25 mouse cellular contexts compared by ENCODE assay signal in genomic region chr5:148362296-148362695, GRCm38 (mm10). TPM values are rescaled to one million over a fixed set of nuclear protein-coding genes. Genes with fewer than 3 reads are reported as not detected.
DNase-seq lines count a peak whose midpoint lies in the region; ATAC-seq and TF ChIP-seq lines count a peak whose summit lies in the region.
"Had no signal": no experiment of that assay in that cellular context is flagged by ENCODE, and none has a peak within 500 bp of the region (broad histone marks: within the 10 kb centered on the region; RNA-seq: fewer than 3 reads in every experiment).

No protein-coding gene starts in this region.

- TF ChIP-seq CTCF in kidney, postnatal 0 days (IDR thresholded peaks at IDR 0.05; ENCODE audit: low read depth): no peak
- TF ChIP-seq CTCF in bone marrow, adult 2 months (IDR thresholded peaks at IDR 0.05; ENCODE audit: control insufficient read depth, insufficient read depth, low read length): 0 out of 2 replicates have a peak, but pooled peaks have one; percentile 1

- peak overlapping the region; percentile 73 to 75; a peak in 3 of 4 replicates for H3K27ac ChIP-seq in heart, embryonic 14.5 days (replicated peaks in 1 of 2; ENCODE audit: control insufficient read depth in 1 of 2, insufficient read depth in 1 of 2, low read depth in 2 of 2, low read length in 2 of 2)
- H3K27ac ChIP-seq in kidney, postnatal 0 days: peak overlapping the region; percentile 56
- no peak overlapping the region for H3K27ac ChIP-seq in bone marrow, adult 2 months (ENCODE audit: control insufficient read depth, insufficient read depth, low read depth, low read length, poor library complexity)
- H3K27ac ChIP-seq in stomach, embryonic 15.5 days: 0 out of 2 replicates have a peak overlapping the region, but pooled peaks have one; percentile 44
- H3K27ac ChIP-seq: forebrain, embryonic 15.5 days; hindbrain, embryonic 15.5 days; limb, embryonic 15.5 days; liver, embryonic 15.5 days had no signal

- H3K4me3 ChIP-seq in heart, embryonic 14.5 days (ENCODE audit: control insufficient read depth in 1 of 2, insufficient read depth in 1 of 2, low read depth in 1 of 2, low read length in 2 of 2): no peak overlapping the region
- H3K4me3 ChIP-seq in kidney, postnatal 0 days (replicated peaks; ENCODE audit: low read depth, low read length): no peak overlapping the region
- H3K4me3 ChIP-seq in bone marrow, adult 2 months (replicated peaks; ENCODE audit: control insufficient read depth, low read depth, low read length): no peak overlapping the region
- H3K4me3 ChIP-seq in stomach, embryonic 15.5 days (replicated peaks): no peak overlapping the region
- H3K4me3 ChIP-seq: embryonic facial prominence, embryonic 13.5 days; forebrain, embryonic 15.5 days; hindbrain, embryonic 15.5 days; limb, embryonic 15.5 days; liver, embryonic 15.5 days; megakaryocyte, embryonic 14.5 days had no signal

- no peak overlapping the region for H3K9ac ChIP-seq in heart, embryonic 14.5 days (ENCODE audit: low read length)
- H3K9ac ChIP-seq in kidney, postnatal 0 days (ENCODE audit: low read depth, low read length): no peak overlapping the region
- H3K9ac ChIP-seq in stomach, embryonic 15.5 days: no peak overlapping the region
- H3K9ac ChIP-seq: embryonic facial prominence, embryonic 13.5 days; forebrain, embryonic 15.5 days; hindbrain, embryonic 15.5 days; limb, embryonic 15.5 days; liver, embryonic 15.5 days had no signal

- TF ChIP-seq POLR2A in bone marrow, adult 2 months (IDR thresholded peaks at IDR 0.05; ENCODE audit: borderline replicate concordance, control insufficient read depth, low read depth, low read length): no peak

- no peaks in the 10 kb centered on the region for H3K27me3 ChIP-seq in heart, embryonic 14.5 days (ENCODE audit: control insufficient read depth, insufficient read depth, low read length)
- no peaks in the 10 kb centered on the region for H3K27me3 ChIP-seq in kidney, postnatal 0 days (ENCODE audit: insufficient read depth, low read length)
- no peaks in the 10 kb centered on the region for H3K27me3 ChIP-seq in stomach, embryonic 15.5 days (replicated peaks)
- H3K27me3 ChIP-seq: embryonic facial prominence, embryonic 13.5 days; forebrain, embryonic 15.5 days; hindbrain, embryonic 15.5 days; limb, embryonic 15.5 days; liver, embryonic 15.5 days; megakaryocyte, embryonic 14.5 days; Patski had no signal

- WGBS in heart, embryonic 14.5 days: 98% methylated on average over 7 of the region's 7 CpGs
- WGBS in kidney, postnatal 0 days: 98% methylated on average over 7 of the region's 7 CpGs
- WGBS in bone marrow, adult 2 months: 93% methylated on average over 7 of the region's 7 CpGs
- WGBS in stomach, embryonic 15.5 days: 96% methylated on average over 7 of the region's 7 CpGs

- peaks cover 24 to 34% of the 10 kb centered on the region in 2 experiments for H3K4me1 ChIP-seq in heart, embryonic 14.5 days (ENCODE audit: control insufficient read depth in 2 of 2, insufficient read depth in 2 of 2, low read length in 2 of 2)
- H3K4me1 ChIP-seq in kidney, postnatal 0 days (replicated peaks; ENCODE audit: insufficient read depth, low read length): peaks cover 7% of the 10 kb centered on the region; the same call in 1 of the 2 replicates
- no peaks in the 10 kb centered on the region for H3K4me1 ChIP-seq in bone marrow, adult 2 months (ENCODE audit: control insufficient read depth, insufficient read depth, low read length)
- H3K4me1 ChIP-seq in stomach, embryonic 15.5 days: peaks cover 4% of the 10 kb centered on the region; the same call in 1 of the 2 replicates
- H3K4me1 ChIP-seq: forebrain, embryonic 15.5 days; hindbrain, embryonic 15.5 days had no signal

- no peaks in the 10 kb centered on the region for H3K9me3 ChIP-seq in heart, embryonic 14.5 days (ENCODE audit: control insufficient read depth, low read length)
- H3K9me3 ChIP-seq in kidney, postnatal 0 days (replicated peaks; ENCODE audit: low read length): no peaks in the 10 kb centered on the region
- H3K9me3 ChIP-seq in stomach, embryonic 15.5 days: no peaks in the 10 kb centered on the region
- H3K9me3 ChIP-seq: embryonic facial prominence, embryonic 13.5 days; forebrain, embryonic 15.5 days; hindbrain, embryonic 15.5 days; limb, embryonic 15.5 days; liver, embryonic 15.5 days; megakaryocyte, embryonic 14.5 days had no signal

- DNase-seq in heart, postnatal 25 days (ENCODE audit: low spot score): no peak
- DNase-seq in kidney, postnatal 0 days (ENCODE audit: low spot score): no peak
- DNase-seq in kidney, postnatal 25 days: no peak
- no peak for DNase-seq in left cerebral cortex, adult 18-20 months (ENCODE audit: low spot score in 2 of 2)
- no peak for DNase-seq in ovary, adult 18-20 months (ENCODE audit: low spot score)
- DNase-seq: adrenal gland, postnatal 10 days; B cell, adult 2 months; cerebellum, adult 11 months; cerebellum, postnatal 14 days; gastrocnemius, postnatal 36 days; heart, postnatal 4 days; lung, postnatal 14 days; thymus, adult 18-20 months; thymus, postnatal 4 days had no signal

- H3K4me2 ChIP-seq in heart, embryonic 14.5 days (ENCODE audit: low read length): no peak overlapping the region
- no peak overlapping the region for H3K4me2 ChIP-seq in kidney, postnatal 0 days (ENCODE audit: low read length)
- no peak overlapping the region for H3K4me2 ChIP-seq in stomach, embryonic 15.5 days
- H3K4me2 ChIP-seq: embryonic facial prominence, embryonic 13.5 days; forebrain, embryonic 15.5 days; hindbrain, embryonic 15.5 days; limb, embryonic 15.5 days; liver, embryonic 15.5 days had no signal

- no peak for ATAC-seq in heart, embryonic 14.5 days (ENCODE audit: insufficient number of reproducible peaks, insufficient read depth, low FRiP score, low read depth)
- no peak for ATAC-seq in kidney, postnatal 0 days (replicated peaks; ENCODE audit: low FRiP score, low read depth)
- no peak for ATAC-seq in stomach, embryonic 15.5 days (ENCODE audit: insufficient read depth, low FRiP score, low read depth)
- ATAC-seq: activated CD4-positive, CD25-positive, alpha-beta regulatory T cell, adult 4 months; forebrain, embryonic 15.5 days had no signal

- 0 out of 2 replicates have a peak, but pooled peaks cover 2% of the 10 kb centered on the region for H3K36me3 ChIP-seq in heart, embryonic 14.5 days (ENCODE audit: control insufficient read depth, insufficient read depth, low read length)
- H3K36me3 ChIP-seq in kidney, postnatal 0 days (ENCODE audit: insufficient read depth, low read length): no peaks in the 10 kb centered on the region
- H3K36me3 ChIP-seq in stomach, embryonic 15.5 days: 0 out of 2 replicates have a peak, but pooled peaks cover 7% of the 10 kb centered on the region
- H3K36me3 ChIP-seq: embryonic facial prominence, embryonic 13.5 days; forebrain, embryonic 15.5 days; hindbrain, embryonic 15.5 days had no signal

- intact Hi-C loops in heart, postnatal 25 days (cut with DNase I): no loop called here

RNA-seq across cellular contexts. Expression of gene Slc7a1, which starts 37.4 kb away (rescaled TPM):
- polyA plus RNA-seq in heart, embryonic 14.5 days (2014; fragmentation: Nextera tagmentation; extraction: Ambion mirVana): 22.5 and 23.0 TPM in 2 replicates
- total RNA-seq in heart, postnatal 25 days (2021): 10 to 100 TPM; 10.7 to 15.0 TPM
- polyA plus RNA-seq in kidney, postnatal 0 days (2015; fragmentation: Nextera tagmentation; extraction: Ambion mirVana): 12.3 and 12.7 TPM in 2 replicates
- polyA plus RNA-seq in bone marrow, adult 2 months (2011; ENCODE audit: insufficient read depth, insufficient read length, low replicate concordance, missing spikeins): 10.6 and 12.2 TPM in 2 replicates
- polyA plus RNA-seq in stomach, embryonic 15.5 days (2015; fragmentation: Nextera tagmentation; extraction: Ambion mirVana): 24.6 and 28.1 TPM in 2 replicates
- 10 to 100 TPM; 27.6 to 29.3 TPM for total RNA-seq in left cerebral cortex, adult 18-20 months (2021)
